Mouse (Mus musculus): ENCODE results near the gene Med15.
"Not testable (repeated sequence)": the region's sequence is repeated elsewhere in the genome, so short reads cannot be mapped to it uniquely, and the experiment has no call there.

The Med15 gene

GRCm38 (mm10) chr16:17732841-17733340, at the start of gene Med15:
Gene Med15 (minus strand): TSS chr16:17732891.
- no peak for DNase-seq

DNA sequence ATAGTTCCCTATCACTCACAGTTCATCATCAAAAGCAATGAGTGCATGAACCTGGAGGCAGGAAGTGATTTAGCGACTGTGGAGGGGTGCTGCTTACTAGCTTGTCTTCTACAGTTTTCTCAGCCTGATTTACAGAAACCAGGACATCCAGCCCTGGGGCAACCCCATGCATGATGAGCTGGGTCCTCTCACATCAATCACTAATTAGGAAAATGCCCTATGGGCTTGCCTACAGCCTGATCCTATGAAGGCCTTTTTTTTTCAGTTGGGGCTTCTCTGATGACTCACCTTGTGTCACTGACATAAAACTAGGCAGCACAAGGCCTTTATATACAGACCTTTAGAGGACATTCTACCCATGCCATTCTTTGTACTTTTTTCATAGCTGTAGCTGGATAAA, 47.0 kb upstream of the Med15 start:
- DNase-seq: no peak

- DNase-seq: no peak
These were observed 45.5 kb upstream of the Med15 start for GRCm38 (mm10) chr16:17778223-17778622.

GRCm38 (mm10) chr16:17776828-17777227, 44.1 kb upstream of the Med15 start:
- DNase-seq: peak in 1 of 2 experiments; percentile 46

DNA sequence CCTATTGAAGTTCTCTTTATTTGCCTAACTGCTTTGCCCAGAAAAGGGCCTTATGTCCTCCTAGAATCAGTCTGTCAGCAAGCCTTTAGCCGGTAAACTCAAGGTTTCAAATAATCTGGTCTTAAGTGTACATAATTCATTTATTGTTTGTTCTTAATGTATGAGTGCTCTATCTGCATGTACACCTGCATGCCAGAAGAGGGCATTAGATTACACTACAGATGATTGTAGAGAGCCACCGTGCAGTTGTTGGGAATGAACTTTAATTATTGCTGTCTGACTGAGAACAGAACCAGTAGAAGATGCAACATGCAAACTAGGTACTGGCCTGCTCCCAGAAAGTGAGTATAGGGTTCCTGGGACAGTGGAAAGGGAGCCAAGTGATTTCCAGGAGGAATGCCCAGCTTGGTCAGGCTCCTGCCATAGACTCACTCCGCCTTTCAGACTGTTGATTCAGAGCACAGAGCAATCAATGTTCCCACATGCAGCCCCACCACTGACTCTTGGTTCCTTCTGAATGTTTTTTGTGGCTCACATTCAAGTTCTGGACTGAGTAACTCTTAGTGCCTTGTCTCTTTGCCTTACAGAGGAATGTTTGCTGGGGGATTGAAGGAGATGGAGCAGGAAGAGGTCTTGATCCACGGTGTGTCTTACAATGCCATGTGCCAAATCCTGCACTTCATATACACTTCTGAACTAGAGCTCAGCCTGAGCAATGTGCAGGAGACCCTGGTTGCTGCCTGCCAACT, 38.6 kb upstream of the Med15 start:
- DNase-seq: peak in 1 of 2 experiments; percentile 24

DNA sequence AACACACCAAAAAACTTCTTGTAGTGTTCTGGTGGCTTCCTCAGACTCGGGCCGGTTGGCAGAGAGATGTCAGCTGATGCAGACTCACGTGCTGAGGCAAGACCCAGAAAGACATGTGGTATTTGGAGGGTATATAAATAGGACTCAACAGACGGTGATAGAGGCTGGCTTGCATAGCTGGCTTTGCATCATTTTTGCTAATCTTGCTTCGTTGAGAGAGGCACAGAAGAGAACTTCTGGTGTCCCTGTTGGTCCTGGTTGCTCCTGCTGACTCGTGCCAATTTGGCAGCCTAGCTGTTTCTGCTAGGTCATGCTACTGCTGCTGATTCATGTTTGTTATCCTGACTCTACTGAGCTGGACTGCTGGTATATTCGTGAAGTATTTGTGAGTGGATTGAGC, 36.1 kb upstream of the Med15 start:
- no peak for DNase-seq

GRCm38 (mm10) chr16:17764108-17764511, 31.4 kb upstream of the Med15 start:
- no peak for DNase-seq

DNA sequence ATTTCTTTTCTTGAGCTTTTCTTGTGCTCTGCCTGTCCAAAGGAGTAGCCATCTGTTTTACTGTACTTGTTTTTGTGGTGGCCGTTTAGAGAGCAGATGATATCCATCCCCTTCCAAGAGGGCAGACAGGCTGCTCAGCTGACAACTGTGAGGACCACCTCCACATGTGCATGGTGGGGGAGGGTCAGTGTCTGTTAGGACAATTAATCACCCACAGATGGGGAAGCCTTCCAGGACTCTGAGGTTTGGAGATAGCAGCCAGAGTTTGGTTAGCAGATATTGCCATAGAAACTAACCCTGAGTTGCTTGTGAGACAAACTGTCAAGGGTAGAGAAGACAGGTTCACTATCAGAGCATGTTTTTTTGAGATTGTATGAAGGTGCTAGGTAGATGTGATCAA, 28.4 kb upstream of the Med15 start:
- DNase-seq: no peak

DNA sequence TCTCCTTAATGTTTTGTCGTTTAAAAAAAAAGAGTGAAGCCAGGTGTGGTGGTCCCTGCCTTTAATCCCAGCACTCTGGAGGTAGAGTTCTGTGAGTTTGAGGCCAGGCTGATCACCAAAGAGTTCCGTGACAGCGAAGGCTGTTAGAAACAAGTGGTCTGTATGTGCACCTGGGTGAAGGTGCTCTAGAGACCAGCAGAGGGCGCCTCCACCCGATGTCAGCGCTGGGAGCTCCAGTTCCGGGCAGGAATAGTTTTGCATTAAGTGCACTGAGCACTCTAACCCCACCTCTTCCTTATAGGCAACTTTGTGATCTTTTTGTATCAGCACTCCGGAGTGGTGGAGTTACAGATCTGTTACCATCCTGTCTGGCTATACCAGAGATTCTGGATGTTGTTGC, 28.0 kb upstream of the Med15 start:
- peak in 1 of 2 experiments; percentile 35 for DNase-seq

DNA sequence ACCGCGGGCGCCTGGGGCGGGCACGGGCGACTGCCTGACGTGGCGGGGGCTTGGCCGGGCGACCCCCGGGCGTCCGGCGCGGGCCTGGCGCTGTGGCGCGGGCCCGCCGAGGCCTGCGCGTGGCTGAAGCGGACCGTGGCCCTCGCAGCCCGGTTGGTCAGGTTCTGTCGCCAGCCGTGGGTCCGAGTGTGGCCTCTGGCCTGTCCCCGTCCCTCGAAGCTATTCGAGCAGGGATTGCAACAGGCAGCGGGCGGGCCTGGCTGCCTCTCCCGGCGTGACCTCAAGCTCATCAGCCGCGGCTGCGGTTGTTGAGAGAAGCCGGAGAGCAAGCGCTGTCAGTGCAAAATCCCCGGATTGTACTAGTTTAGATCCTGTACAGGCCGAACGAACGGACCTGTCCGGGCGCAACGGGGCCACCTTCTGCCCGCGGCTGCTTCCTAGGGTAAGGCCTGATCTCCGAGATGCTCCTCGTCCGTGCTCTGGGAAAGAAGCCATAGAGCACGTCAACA, 27.2 kb upstream of the Med15 start:
- DNase-seq: peak; percentile 24 to 35

DNA sequence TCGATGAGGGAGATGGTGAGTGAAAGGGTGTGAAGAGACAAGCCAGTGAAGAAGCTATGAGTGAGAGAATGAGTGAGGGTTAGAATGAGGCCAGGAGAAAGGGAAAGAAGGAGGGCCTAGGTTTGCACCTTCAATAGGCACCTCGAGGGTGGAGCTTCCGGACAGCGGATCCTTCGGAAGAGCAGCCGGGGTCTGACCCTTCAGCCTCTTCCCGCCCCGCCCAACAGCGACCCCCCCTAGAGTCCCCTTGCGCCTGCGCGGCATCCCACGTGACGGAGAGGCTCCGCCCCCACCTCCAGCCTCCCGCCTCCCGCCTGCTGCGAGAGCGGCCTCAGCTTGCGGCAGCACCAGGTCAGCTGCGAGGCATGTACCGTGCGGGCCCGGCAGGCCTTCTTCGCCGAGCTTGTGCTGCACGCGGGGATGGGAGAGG, 26.7 kb upstream of the Med15 start, which contains the start of gene Klhl22:
TSS of gene Klhl22 (plus strand) at position 275 of the 430 bp plus-strand sequence.
- DNase-seq: peak; percentile 87 to 89

DNA sequence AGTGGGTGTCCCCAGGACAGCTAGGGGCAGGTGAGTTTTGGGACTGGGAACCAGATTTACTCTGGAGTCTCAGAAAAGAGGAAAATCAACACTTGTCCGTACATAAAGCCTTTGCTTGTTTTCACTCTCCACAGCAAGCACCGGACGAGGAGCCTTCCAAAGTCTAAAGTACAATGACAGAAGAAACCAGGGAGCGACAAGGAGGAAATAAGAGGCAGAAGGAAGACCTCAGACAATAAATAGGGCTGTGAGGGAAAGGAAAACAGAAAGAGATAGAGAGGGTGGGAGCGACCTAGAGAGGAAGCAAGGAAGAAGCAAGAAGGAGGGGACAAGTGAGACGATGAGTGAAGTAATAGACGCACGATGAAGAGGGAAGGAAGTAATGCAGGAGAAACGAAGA, 26.2 kb upstream of the Med15 start:
- DNase-seq: peak; percentile 60 to 64

- no peak for DNase-seq
These were observed 25.1 kb upstream of the Med15 start for GRCm38 (mm10) chr16:17757756-17758155.

DNA sequence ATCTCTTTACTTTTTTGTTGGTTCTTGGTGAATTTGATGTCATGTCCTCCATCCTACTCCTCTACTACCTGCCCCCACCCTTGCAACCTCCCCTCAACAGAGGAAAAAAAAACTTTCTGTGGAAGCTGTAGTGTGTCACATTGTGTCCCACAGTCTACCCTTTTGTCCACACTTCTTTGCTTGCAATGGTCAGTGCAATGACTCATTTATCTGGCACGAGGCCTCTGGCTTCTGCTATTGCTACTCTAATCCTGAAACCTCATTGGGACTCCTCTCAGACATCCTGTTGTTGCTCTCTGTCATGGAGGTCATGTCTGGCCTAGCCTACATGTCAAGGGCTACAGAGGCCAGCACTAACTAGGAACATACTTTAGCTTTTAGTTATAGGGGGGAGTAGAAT, 21.0 kb upstream of the Med15 start:
- peak in 1 of 2 experiments; percentile 17 for DNase-seq

GRCm38 (mm10) chr16:17753001-17753400, 20.3 kb upstream of the Med15 start:
- DNase-seq: no peak

- DNase-seq: no peak
These were observed 12.4 kb upstream of the Med15 start for GRCm38 (mm10) chr16:17745067-17745466.

GRCm38 (mm10) chr16:17744536-17744935, 11.8 kb upstream of the Med15 start:
- no peak for DNase-seq

DNA sequence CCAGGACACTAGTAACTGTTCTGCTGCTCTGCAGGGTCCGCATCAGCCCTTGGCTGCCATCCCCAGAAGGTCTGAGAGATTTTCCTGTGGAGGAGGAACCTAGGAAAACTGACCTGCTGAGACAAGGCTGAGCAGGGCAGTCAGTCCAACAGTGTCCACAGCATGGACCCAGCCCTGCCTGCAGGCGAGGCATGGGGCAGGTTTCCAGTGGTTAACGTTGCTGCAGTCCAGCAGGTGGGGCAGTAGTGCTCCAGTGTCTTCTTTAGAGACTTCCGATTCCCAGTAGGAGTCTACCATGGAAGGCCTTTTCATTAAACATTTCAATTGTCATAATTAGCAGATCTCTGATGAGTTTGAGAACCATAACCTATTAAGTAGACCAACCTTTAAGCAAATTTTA, 10.6 kb upstream of the Med15 start:
- peak; percentile 48 to 52 for DNase-seq

- peak in 1 of 2 experiments; percentile 43 for DNase-seq
These were observed 10.1 kb upstream of the Med15 start for GRCm38 (mm10) chr16:17742810-17743209.

DNA sequence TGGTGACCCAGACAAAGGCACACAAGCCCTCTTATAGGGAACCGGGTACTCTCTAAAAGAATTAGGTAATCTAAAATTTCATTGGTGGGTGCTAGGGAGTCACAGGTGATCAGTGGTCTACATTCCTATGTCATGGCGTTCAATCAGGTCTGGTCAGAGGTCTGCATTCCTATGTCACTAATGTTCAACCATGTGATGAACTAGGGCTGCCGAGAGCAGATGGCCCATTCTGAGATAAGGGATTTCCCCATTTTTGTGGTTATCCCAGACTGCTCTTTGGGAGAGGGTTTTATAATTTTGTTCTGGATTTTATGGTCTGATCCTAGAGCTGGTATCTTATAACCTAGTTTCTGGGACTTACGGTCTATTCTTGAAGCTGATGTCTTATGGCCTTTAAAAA, 7.4 kb upstream of the Med15 start:
- DNase-seq: no peak

DNA sequence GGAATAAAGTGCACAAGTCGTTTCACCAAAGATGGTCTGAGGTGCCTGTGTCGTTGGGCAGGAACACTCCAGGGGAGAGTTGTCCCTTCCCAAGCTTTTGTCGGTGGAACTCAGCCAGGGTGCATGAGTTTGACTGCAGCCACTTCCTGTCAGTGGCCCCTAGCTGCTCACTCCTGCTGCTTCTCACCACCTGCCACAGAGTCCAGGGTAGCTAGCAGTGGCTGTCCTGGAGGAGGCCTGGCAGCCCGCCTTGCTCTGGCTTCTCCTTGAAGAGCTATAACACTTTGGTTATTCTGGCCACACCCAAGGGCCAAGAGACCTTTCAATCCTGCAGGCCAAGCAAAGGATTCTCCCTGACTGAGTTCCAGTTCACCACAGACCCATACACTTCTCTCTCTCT, 3.5 kb upstream of the Med15 start:
- no peak for DNase-seq

- DNase-seq: not testable (repeated sequence)
These were observed 2.2 kb upstream of the Med15 start for GRCm38 (mm10) chr16:17734872-17735271.

DNA sequence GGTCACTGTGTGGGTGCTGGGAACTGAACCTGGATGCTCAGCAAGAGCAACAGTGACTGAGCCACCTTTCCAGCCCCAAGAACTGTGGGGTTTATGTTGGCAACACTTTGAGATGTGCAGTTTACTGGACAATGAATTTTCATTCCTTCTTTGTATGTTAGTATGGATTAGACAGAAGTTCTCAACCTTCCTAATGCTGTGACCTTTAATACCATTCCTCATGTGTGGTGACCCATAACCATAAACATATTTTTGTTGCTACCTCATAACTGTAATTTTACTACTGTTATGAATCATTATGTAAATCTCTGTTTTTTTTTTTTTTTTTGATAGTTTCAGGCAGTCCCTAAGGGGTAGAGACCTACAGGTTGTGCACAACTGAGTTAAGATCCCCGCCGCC, 955 bp upstream of the Med15 start:
- DNase-seq: no peak

DNA sequence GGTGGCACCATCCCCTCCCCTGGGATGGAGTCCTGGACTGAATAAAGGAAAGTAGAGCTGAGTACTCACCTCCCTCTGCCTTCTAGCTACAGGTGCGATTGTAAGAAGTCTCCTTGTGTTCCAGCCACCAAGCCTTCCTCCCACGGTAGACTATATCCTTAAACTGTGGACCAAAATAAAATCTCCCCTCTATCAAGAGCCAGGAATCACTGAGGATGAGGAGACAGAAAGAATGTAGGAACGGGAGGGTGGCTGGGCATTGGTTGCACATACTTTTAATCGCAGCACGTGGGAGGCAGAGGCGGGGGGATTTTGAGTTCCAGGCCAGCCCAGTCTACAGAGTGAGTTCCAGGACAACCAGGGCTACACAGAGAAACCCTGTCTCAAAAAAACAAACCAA, 260 bp downstream of the Med15 start:
- DNase-seq: no peak

DNA sequence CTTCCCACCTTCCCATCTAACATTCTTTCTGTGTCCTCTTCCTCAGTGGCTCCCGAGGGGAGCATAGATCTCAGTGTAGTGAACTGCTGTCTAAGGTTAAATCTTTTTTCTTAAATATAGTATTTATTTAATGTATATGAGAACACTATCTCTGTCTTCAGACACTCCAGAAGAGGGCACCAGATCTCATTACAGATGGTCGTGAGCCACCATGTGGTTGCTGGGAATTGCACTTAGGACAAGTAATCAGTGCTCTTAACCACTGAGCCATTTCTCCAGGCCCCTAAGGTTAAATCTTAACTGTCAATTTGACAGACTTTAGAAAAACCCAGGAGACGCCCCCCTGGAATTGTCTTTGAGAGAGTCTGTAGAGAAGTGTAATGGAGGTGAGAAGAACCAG, 670 bp downstream of the Med15 start:
- DNase-seq: no peak
